Mouse (Mus musculus): ENCODE results near the gene Stum. TPM values are rescaled to one million over a fixed set of nuclear protein-coding genes. Genes with fewer than 3 reads are reported as not detected.

Gene Stum
- polyA plus RNA-seq, 1 experiment = not detected

GRCm38 (mm10) chr1:180410306-180410705 lies 73.0 kb downstream of the Stum start:
- Histone ChIP-seq H3K4me1 (ENCODE audit: control insufficient read depth, insufficient read depth, low read length) (peaks cover 58% of the 10 kb centered on the region), H3K4me3 (ENCODE audit: insufficient read depth, low read length) (no peak overlapping the region), H3K27ac (ENCODE audit: insufficient read depth, low read depth, low read length) (peak overlapping the region; percentile 25; the same call in 1 of the 2 replicates)
- TF ChIP-seq CTCF (IDR thresholded peaks at IDR 0.05; ENCODE audit: low read depth, low read length) (no peak), POLR2A (IDR thresholded peaks at IDR 0.05; ENCODE audit: borderline replicate concordance, low read depth, low read length) (no peak)

- TF ChIP-seq POLR2A (IDR thresholded peaks at IDR 0.05; ENCODE audit: borderline replicate concordance, low read depth, low read length) = no peak
- no peak for TF ChIP-seq CTCF (IDR thresholded peaks at IDR 0.05; ENCODE audit: low read depth, low read length)
- no peak overlapping the region for H3K4me3 ChIP-seq (ENCODE audit: insufficient read depth, low read length)
- peaks cover 63% of the 10 kb centered on the region for H3K4me1 ChIP-seq (ENCODE audit: control insufficient read depth, insufficient read depth, low read length)
- H3K27ac ChIP-seq (ENCODE audit: insufficient read depth, low read depth, low read length) = peak overlapping the region; percentile 25; the same call in 1 of the 2 replicates
Observed at GRCm38 (mm10) chr1:180409771-180410170, 73.5 kb downstream of the Stum start.

- peaks cover 68% of the 10 kb centered on the region for H3K4me1 ChIP-seq (ENCODE audit: control insufficient read depth, insufficient read depth, low read length)
- H3K4me3 ChIP-seq (ENCODE audit: insufficient read depth, low read length) = no peak overlapping the region
- no peak overlapping the region for H3K27ac ChIP-seq (ENCODE audit: insufficient read depth, low read depth, low read length)
- TF ChIP-seq POLR2A (IDR thresholded peaks at IDR 0.05; ENCODE audit: borderline replicate concordance, low read depth, low read length) (no peak), CTCF (IDR thresholded peaks at IDR 0.05; ENCODE audit: low read depth, low read length) (no peak)
Observed at GRCm38 (mm10) chr1:180408832-180409231, 74.5 kb downstream of the Stum start.

- peaks cover 73% of the 10 kb centered on the region for H3K4me1 ChIP-seq (ENCODE audit: control insufficient read depth, insufficient read depth, low read length)
- no peak for TF ChIP-seq POLR2A (IDR thresholded peaks at IDR 0.05; ENCODE audit: borderline replicate concordance, low read depth, low read length)
- TF ChIP-seq CTCF (IDR thresholded peaks at IDR 0.05; ENCODE audit: low read depth, low read length) = no peak
- no peak overlapping the region for H3K27ac ChIP-seq (ENCODE audit: insufficient read depth, low read depth, low read length)
- no peak overlapping the region for H3K4me3 ChIP-seq (ENCODE audit: insufficient read depth, low read length)
Observed at GRCm38 (mm10) chr1:180407727-180408719, 75.3 kb downstream of the Stum start.

- no peak overlapping the region for H3K4me3 ChIP-seq (ENCODE audit: insufficient read depth, low read length)
- H3K4me1 ChIP-seq (ENCODE audit: control insufficient read depth, insufficient read depth, low read length) = peaks cover 81% of the 10 kb centered on the region
- no peak overlapping the region for H3K27ac ChIP-seq (ENCODE audit: insufficient read depth, low read depth, low read length)
- TF ChIP-seq CTCF (IDR thresholded peaks at IDR 0.05; ENCODE audit: low read depth, low read length) (peak; percentile 97), POLR2A (IDR thresholded peaks at IDR 0.05; ENCODE audit: borderline replicate concordance, low read depth, low read length) (no peak)
Observed at GRCm38 (mm10) chr1:180407171-180407671, 76.1 kb downstream of the Stum start.

GRCm38 (mm10) chr1:180406336-180407035 lies 76.8 kb downstream of the Stum start:
- no peak overlapping the region for H3K4me3 ChIP-seq (ENCODE audit: insufficient read depth, low read length)
- peak overlapping the region; percentile 54 for H3K27ac ChIP-seq (ENCODE audit: insufficient read depth, low read depth, low read length)
- TF ChIP-seq POLR2A (IDR thresholded peaks at IDR 0.05; ENCODE audit: borderline replicate concordance, low read depth, low read length) (no peak), CTCF (IDR thresholded peaks at IDR 0.05; ENCODE audit: low read depth, low read length) (no peak)
- H3K4me1 ChIP-seq (ENCODE audit: control insufficient read depth, insufficient read depth, low read length) = peaks cover 87% of the 10 kb centered on the region

- H3K4me3 ChIP-seq (ENCODE audit: insufficient read depth, low read length) = no peak overlapping the region
- peaks cover 87% of the 10 kb centered on the region for H3K4me1 ChIP-seq (ENCODE audit: control insufficient read depth, insufficient read depth, low read length)
- TF ChIP-seq POLR2A (IDR thresholded peaks at IDR 0.05; ENCODE audit: borderline replicate concordance, low read depth, low read length) (no peak), CTCF (IDR thresholded peaks at IDR 0.05; ENCODE audit: low read depth, low read length) (no peak)
- peak overlapping the region; percentile 97 for H3K27ac ChIP-seq (ENCODE audit: insufficient read depth, low read depth, low read length)
Observed at GRCm38 (mm10) chr1:180405576-180406335, 77.5 kb downstream of the Stum start.

- Histone ChIP-seq H3K27ac (ENCODE audit: insufficient read depth, low read depth, low read length) (peak overlapping the region; percentile 97), H3K4me3 (ENCODE audit: insufficient read depth, low read length) (peak overlapping the region; percentile 46), H3K4me1 (ENCODE audit: control insufficient read depth, insufficient read depth, low read length) (peaks cover 87% of the 10 kb centered on the region)
- no peak for TF ChIP-seq CTCF (IDR thresholded peaks at IDR 0.05; ENCODE audit: low read depth, low read length)
- TF ChIP-seq POLR2A (IDR thresholded peaks at IDR 0.05; ENCODE audit: borderline replicate concordance, low read depth, low read length) = no peak
Observed at GRCm38 (mm10) chr1:180404706-180405105, 78.6 kb downstream of the Stum start.

Measured in bone marrow macrophage, adult 2 months (primary cell).